Mouse (Mus musculus) right cerebral cortex, postnatal 4 days (tissue): ENCODE measurements around the gene Tlr5.

Experiments
- DNase-seq: peaks from one replicate; pipeline ENCODE4 v3.0.0-alpha.2; 2022

Tlr5 gene

GRCm38 (mm10) chr1:182991002-182991778 is 36.6 kb downstream of the Tlr5 start:
- DNase-seq = peak; percentile 70
